Mouse (Mus musculus) c-Kit-positive CD71-positive TER-119-positive erythroid progenitor cells, embryonic 14.5 days (primary cell): Measurements from ENCODE around the gene Cnn3.

Source experiments
- DNase-seq: peaks from one replicate; pipeline ENCODE4 v3.0.0-alpha.2; 2013; ENCODE audit warnings: low spot score

Gene Cnn3

DNA sequence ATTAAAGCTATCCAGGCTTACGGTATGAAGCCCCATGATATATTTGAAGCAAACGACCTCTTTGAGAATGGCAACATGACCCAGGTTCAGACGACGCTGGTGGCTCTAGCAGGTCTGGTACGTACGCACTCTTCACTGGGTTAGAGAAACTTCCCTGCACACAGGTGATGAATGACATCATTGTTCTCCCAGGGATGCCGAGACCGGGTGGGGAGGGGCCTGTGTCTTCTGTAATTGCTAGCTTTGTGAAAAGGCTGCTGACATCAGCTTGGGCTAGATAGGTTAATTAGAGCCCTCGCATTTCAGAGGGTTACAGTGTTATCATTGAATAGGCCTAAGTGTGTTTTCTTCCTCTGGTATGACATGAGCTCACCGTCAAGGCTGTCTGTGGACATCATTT lies 25.1 kb downstream of the Cnn3 start:
- DNase-seq = no peak

GRCm38 (mm10) chr3:121458545-121459492 lies 32.5 kb downstream of the Cnn3 start:
- DNase-seq = no peak

DNA sequence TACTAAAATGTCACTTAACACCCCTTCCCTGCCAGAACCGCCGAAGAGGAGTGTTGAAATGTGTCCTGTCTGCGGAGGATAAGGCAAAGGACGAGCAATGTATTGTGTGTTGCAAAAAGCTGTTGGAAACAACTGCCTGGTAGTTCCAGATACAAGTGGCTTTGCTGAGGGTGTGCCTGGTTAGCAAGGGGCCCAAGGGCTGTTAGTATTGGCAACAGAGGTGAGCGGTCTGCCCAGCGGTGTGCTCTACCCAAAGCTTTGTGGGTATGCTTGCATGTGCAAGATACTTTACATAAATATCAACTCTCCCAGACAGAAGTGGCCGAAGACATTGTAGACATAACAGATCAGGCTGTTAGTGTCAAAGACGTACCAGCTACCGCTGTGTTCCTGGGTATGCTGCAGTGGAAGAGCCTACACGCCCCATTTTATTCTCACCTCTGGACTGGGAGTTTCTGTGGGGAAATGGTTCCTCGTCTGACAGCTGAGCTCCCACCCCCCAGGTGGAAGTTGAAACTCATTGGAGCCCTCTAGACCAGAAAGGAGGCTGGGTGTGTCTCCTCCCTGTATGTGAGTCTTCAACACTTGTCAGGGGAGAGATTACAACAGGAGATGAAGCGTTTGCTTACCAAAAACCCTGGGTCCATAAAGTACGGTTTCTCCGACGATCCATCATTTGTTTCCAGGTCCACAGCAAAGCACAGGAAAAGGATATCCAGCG lies 34.3 kb downstream of the Cnn3 start:
- peak; percentile 69 for DNase-seq

DNA sequence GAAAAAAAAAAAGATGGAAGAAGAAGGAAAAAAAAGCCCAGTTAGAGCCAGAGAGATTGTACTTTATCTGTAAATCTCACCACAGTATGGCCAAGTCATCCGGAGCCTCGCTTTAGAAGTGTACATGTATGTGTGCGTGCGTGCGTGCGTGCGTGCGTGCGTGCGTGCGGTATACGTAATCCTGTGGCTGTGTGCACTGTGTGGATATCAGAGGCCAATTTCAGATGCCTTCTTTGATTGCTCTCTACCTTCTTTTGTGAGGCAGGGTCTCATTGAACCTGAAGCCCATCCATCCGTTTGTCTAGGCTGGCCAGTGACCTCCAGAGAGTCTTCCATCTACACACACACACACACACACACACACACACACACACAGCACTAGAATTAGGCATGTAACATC lies 35.2 kb downstream of the Cnn3 start:
- DNase-seq = no peak

DNA sequence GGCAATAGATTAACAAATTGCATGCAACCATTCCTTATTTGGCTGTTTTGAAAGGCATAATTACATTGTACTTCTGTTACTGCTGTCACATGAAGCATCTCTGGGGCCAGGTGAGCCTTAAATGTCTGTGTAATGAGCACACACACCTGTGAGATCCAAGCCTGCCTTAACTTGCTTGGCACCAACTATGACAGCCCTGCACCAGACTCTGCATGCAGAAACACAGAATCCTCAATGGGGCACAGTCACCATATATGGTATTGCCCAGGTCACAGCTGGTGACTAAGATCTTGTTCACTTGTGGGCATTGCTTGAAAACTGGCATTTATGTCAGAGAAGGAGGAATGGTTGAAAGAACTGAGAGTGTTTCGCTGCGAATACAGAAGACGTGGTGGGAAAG lies 36.5 kb downstream of the Cnn3 start:
- DNase-seq = no peak

DNA sequence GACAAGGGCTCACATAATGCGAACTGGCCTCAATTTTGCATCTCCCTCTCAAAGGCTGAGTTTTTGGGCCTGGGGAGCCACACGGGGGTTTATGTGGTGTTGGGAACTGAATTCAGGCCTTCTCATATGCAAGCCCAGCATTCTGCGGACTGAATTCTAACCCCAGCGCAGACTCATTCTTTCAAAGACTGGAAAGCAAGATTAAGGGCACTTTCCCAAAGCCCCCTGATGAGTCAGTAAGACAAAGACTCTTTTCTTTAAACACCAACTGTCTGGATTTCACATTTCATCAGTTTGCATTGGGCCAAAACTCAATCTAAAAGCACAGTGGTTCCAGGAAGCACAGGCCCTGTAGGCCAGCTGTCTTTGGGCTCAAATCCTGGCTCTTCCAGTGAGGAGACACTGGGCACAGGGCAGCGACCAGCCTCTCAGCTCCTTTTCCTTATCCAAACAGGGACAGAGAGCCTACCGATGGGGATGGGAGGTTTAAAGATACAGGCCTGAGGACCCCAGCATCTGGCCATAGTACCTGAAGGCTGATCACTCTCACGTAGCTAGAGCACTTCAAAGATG lies 38.5 kb downstream of the Cnn3 start:
- DNase-seq = no peak

GRCm38 (mm10) chr3:121465795-121466194 lies 39.5 kb downstream of the Cnn3 start:
- no peak for DNase-seq

DNA sequence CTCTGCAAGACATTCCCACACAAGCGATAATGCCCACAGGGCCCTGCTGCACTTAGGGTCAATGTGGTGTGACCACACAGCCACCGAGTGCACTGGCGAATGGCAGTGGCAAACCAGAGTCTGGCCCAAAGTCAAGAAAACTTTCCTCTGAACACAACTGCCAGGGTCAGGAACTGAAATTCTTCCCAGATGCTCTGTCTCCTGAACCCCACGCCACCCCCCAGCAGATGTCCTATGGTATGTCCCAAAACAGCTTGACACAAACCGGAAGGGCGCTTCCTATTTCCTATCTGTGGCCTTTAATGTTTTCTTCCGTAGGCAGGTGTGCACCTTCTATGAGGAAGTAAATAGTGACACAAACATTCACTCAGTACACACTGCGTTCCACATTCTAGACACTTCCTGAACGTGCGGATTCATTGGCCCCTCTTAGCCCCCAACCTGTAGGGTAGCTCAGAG lies 40.8 kb downstream of the Cnn3 start:
- no peak for DNase-seq

DNA sequence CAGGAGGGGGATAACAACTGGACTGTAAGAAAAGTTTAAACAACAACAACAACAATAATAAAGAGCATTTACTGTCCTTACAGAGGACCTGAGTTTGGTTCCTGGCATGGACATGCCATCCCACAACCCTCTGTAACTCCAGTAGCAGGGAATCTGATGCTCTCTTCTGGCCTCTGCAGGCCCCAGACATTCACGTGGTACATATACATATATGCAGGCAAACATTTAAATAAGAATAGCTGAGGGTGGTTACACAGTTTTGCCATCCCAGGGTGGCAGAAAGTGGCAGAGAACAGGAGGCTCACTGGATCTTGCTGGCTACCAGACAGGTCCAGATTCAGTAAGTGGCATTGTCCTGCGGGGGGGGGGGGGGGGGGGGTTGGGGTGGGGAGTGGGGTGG lies 41.8 kb downstream of the Cnn3 start:
- DNase-seq = no peak

DNA sequence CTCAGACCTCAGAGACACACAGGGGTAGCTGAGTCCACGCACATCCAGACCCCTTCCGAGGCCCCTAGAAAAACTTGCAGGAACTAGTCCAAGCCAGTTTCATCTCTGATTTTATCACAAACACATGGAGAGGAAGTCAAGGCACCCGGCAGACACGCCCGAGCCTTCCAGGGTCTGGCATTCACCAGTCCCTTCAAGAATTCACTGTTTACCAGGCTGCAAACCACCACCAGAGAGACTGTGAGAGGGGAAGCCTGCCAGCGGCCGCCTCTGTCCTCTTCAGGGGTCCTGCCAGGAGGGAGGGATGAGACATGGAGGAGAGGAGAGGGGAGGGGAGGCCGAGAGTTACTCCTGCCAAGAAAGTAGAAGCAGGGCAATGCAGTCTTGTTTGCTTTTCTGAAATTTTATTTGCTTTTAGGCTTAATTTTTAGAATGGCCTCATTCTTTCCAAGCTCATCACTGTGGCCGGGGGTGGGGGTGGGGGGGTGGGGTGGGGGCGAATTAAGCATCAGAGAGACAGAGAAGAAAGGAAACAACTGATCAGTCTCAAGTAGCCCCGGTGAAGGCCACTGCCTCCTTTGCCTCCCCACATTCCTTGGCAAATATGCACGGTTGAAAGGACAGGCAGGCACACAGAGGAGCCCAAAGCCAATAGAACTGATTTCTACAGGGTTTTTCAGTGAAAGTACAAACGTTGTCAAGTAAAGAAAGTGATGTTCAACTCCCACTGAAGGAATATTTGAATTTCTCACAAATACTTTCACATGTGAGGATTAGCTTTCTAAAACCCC lies 43.1 kb downstream of the Cnn3 start:
- no peak for DNase-seq

GRCm38 (mm10) chr3:121471703-121472102 lies 45.4 kb downstream of the Cnn3 start:
- no peak for DNase-seq

- DNase-seq = peak; percentile 43
These were observed 48.4 kb downstream of the Cnn3 start for GRCm38 (mm10) chr3:121474738-121475137.

DNA sequence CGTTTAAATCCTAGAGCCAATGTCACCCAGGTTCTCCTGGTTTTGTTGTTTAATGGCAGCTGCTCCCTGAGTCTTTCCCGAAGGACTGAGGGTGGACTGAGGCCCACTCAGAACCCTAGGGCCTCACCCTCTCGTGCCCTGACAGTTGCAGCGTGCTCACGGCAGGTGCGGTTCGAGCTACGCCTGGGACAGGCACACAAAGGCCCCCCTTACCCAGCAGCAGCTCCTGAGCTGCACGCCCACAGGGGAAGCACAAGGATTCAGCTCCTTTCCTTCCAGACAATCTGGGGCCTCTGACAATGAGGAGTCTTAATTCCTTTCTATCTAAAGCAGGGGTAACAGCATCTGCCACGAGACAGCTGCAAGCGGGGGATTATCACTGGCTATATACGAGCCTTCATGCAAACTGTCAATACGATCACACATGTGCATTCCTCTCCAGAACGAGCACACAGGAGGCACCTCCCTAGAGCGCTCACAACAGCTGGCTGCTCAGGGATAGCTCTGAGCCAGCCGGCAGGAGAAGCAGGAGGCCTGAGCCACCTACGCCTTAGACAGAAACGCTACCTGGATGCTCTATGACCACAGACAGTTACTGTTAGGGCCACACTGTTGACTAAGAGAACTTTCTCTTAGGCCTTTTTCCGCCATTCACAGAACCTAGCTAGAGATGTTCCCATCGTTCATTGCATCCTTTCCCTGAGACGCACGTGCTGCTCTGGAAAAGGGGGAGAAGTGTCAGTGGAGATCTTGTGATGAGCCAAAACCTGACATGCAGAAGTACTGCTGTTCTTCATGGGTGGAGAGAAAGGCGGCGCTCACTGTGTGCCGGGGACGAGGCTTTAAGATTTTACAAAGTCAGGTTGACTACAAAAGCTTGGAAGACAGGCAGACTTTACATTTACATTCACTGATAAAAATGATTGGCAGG lies 54.0 kb downstream of the Cnn3 start:
- DNase-seq = no peak

- DNase-seq = no peak
These were observed 54.7 kb downstream of the Cnn3 start for GRCm38 (mm10) chr3:121480961-121481436.

- no peak for DNase-seq
These were observed 55.3 kb downstream of the Cnn3 start for GRCm38 (mm10) chr3:121481564-121481963.

DNA sequence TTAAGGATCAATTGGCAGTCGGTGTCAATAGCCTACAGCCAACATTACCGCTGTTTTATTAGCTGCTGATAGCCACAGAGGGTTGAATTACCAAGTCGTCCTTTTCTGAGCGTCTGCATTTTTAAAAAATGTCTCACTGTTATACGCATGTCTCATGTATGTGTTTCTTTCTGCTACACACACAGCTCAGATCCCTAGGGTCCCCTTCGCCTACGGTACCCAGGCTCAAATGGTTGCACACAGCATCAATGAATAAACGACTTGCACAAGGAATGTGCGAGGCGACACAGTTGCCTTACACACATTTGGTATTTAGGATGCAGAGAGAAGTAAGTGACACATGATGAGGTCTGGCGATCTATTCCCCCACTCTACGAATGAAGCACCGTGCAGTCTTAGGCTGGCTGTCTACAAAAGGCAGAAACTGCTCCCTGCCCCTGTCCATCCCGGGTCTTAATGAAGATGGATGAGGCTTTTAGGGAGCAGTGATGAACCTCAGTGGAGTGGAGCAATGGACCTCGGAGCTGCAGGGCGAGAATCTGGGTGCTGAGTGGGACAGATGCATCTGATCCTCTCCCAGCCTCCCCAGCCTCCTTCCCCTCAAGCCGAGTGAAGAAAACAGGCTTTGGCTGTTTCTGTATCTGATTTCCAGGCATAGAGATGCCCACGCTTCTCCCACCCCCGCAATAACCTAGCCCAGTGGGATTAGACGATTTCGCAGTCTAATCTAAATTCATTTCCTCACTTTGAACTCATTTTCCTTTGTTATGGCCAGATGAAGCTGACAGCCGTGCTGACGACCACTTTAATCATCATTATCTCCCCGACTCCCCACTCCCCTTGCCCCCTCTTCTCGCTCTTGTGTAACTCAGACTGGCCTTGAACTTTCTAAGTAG lies 57.2 kb downstream of the Cnn3 start:
- no peak for DNase-seq

GRCm38 (mm10) chr3:121485201-121485600 lies 58.9 kb downstream of the Cnn3 start:
- DNase-seq = no peak

DNA sequence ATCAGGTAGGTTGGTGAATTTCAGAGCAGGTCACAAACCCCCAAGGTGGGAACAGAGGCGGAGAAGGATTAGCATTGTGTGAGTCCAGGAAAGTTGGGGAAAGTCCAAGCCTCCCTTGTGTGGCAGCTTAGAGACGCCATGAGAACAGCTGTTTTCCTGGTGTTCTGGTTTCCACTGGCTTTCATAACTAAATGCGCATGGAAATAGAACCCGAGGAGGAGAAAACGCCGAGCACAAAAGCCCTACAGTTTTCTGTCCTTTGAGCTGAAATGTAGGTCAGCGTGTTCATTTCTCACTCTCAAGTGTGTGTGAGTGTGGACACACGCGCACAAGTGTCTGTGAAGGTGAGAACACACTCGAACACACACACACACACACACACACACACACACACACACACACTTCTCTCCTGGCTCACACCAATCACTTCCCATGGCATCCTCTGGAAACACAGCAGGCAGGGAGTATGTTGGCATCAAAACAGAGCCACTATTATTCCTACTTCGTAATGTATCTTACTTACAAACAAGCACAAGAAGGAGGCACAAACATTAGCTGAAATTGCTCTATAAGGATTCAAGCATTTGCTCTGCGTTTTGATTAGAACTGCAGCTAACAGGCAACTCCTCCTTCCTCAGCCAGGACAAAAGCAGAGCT lies 63.3 kb downstream of the Cnn3 start:
- no peak for DNase-seq

DNA sequence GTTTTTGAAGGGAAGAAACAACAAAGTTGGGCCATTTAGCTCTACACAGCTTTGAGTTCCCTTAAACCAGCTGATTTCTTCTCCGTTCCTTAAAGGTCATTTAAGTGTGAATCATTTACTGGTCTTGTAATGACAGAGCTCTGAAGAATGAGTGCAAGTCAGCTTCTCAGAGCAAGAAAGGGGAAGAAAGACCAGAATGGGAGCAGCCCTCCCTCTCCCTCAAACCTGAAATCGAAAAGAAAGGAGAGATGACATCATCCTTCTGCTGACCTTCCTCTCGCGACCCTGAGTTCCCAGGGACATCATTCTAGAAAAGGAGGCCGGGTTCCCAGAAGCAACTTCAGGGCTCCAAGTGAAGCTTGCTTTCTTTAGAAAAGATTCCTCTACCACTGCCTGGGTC lies 64.6 kb downstream of the Cnn3 start:
- DNase-seq = no peak
